Mouse (Mus musculus) kidney, embryonic 16.5 days (tissue): ENCODE results near the gene Bloc1s2. TPM values are rescaled to one million over a fixed set of nuclear protein-coding genes. Genes with fewer than 3 reads are reported as not detected.

Source experiments
- ATAC-seq: fragments of 200-750 bp; cut with Nextera tagmentation; 2 replicates; pipeline ENCODE4 v1.8.0; 2017; ENCODE audit warnings: moderate TSS enrichment; ENCODE audit not compliant: low FRiP score, low TSS enrichment
- H3K27ac ChIP-seq: fragments of 300-500 bp; sonication (generic); 2 replicates; pipeline ENCODE4 v1.5.1; 2014; ENCODE audit warnings: low read length
- H3K27me3 ChIP-seq: fragments of 300-500 bp; sonication (generic); 2 replicates; pipeline ENCODE4 v1.6.1; 2014; ENCODE audit warnings: low read length, control low read depth, mixed read lengths; ENCODE audit not compliant: insufficient read depth
- H3K36me3 ChIP-seq: fragments of 300-500 bp; sonication (generic); 2 replicates; pipeline ENCODE4 v1.6.1; 2014; ENCODE audit warnings: low read length, control low read depth, mixed read lengths; ENCODE audit not compliant: insufficient read depth
- H3K4me1 ChIP-seq: fragments of 300-500 bp; sonication (generic); 2 replicates; pipeline ENCODE4 v1.6.1; 2014; ENCODE audit warnings: low read length, control low read depth, mixed read lengths; ENCODE audit not compliant: insufficient read depth
- H3K4me2 ChIP-seq: fragments of 300-500 bp; sonication (generic); replicated peaks from 2 replicates; pipeline ENCODE4 v1.6.1; 2014; ENCODE audit warnings: low read depth, low read length
- H3K4me3 ChIP-seq: fragments of 300-500 bp; sonication (generic); 2 replicates; pipeline ENCODE4 v1.5.1; 2014; ENCODE audit warnings: mild to moderate bottlenecking, low read length
- H3K9ac ChIP-seq: fragments of 300-500 bp; sonication (generic); replicated peaks from 2 replicates; pipeline ENCODE4 v1.6.1; 2014; ENCODE audit warnings: low read length
- H3K9me3 ChIP-seq: fragments of 300-500 bp; sonication (generic); 2 replicates; pipeline ENCODE4 v1.6.1; 2016; ENCODE audit warnings: low read length, control low read depth
- WGBS: fragments of 180-500 bp; shearing (Covaris S2); extraction: QIAGEN DNeasy Blood & Tissue Kit; methylation state at CpG from one replicate; pipeline ENCODE4 v1.1.7; 2014; 5-methylcytosine and 5-hydroxymethylcytosine counted together
- polyA plus RNA-seq: library from polyadenylated mRNA; unstranded; fragments of >200 nt; fragmentation: Nextera tagmentation; extraction: Ambion mirVana; gene quantifications from 2 replicates; pipeline ENCODE4 v1.2.1, GENCODE M21; 2015

Gene Bloc1s2
- polyA plus RNA-seq, 1 experiment from 2014 or later, result 82.8 TPM

GRCm38 (mm10) chr19:44106831-44107660, 39.2 kb downstream of the Bloc1s2 start, which contains the start of gene Chuk:
Gene Chuk, minus strand, starts transcription at chr19:44107480.
- Histone ChIP-seq H3K9me3 (no peaks in the 10 kb centered on the region), H3K4me2 (peak within 1 kb of the TSS; percentile 86), H3K36me3 (peaks cover 10% of the 10 kb centered on the region), H3K9ac (peak within 1 kb of the TSS; percentile 95), H3K4me1 (peaks cover 23% of the 10 kb centered on the region), H3K4me3 (peak within 1 kb of the TSS; percentile 96), H3K27ac (peak within 1 kb of the TSS; percentile 74), H3K27me3 (no peaks in the 10 kb centered on the region)
- under 1% methylated on average over 66 of the region's 67 CpGs for WGBS
- ATAC-seq, result peak; percentile 97

GRCm38 (mm10) chr19:44104393-44104792, 41.9 kb downstream of the Bloc1s2 start:
- Histone ChIP-seq H3K4me1 (peaks cover 23% of the 10 kb centered on the region), H3K4me3 (no peak overlapping the region), H3K27me3 (no peaks in the 10 kb centered on the region), H3K9me3 (no peaks in the 10 kb centered on the region), H3K36me3 (peaks cover 8% of the 10 kb centered on the region), H3K27ac (no peak overlapping the region), H3K9ac (no peak overlapping the region), H3K4me2 (no peak overlapping the region)
- ATAC-seq, result no peak
- WGBS, result 92% methylated on average over 1 of the region's 1 CpGs

- no peak for ATAC-seq
- Histone ChIP-seq H3K4me1 (peaks cover 21% of the 10 kb centered on the region), H3K4me2 (no peak overlapping the region), H3K27ac (no peak overlapping the region), H3K27me3 (no peaks in the 10 kb centered on the region), H3K4me3 (no peak overlapping the region), H3K9me3 (no peaks in the 10 kb centered on the region), H3K9ac (no peak overlapping the region), H3K36me3 (peaks cover 15% of the 10 kb centered on the region)
- 76% methylated on average over 3 of the region's 3 CpGs for WGBS
Measured at GRCm38 (mm10) chr19:44103001-44103400, 43.2 kb downstream of the Bloc1s2 start.

DNA sequence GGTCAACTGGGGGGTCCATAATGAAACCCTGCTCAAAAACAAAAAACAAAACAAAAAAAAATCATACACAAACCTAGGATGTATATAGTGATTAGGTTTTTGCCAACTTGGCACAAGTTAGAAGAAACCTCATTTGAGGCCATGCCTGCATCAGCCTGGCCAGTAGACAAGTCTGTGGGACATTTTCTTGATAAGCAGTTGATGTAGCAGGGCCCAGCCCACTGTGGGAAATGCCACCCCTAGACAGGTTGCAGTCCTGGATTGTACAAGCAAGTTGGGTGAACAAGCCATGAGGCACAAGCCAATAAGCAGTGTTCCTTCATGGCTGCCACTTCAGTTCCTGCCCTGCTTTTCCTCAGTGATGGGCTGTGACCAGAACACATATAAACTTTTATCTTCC, 45.4 kb downstream of the Bloc1s2 start:
- Histone ChIP-seq H3K27me3 (no peaks in the 10 kb centered on the region), H3K4me2 (no peak overlapping the region), H3K4me1 (peaks cover 10% of the 10 kb centered on the region; the same call in 1 of the 2 replicates), H3K27ac (no peak overlapping the region), H3K4me3 (no peak overlapping the region), H3K36me3 (peaks cover 27% of the 10 kb centered on the region), H3K9ac (no peak overlapping the region), H3K9me3 (peaks cover under 1% of the 10 kb centered on the region)
- no peak for ATAC-seq

Other genes with a start within 250 kb of the Bloc1s2 start
- gene Dnmbp, start 206.3 kb downstream of the Bloc1s2 start, polyA plus RNA-seq, result 25.4 and 28.6 TPM in 2 replicates
- gene Cpn1, start 159.9 kb downstream of the Bloc1s2 start, polyA plus RNA-seq, result 80.6 and 81.5 TPM in 2 replicates
- 0.58 and 0.60 TPM in 2 replicates for gene Cyp2c23, start 117.2 kb downstream of the Bloc1s2 start, polyA plus RNA-seq
- 57.7 and 58.1 TPM in 2 replicates for gene Erlin1, start 76.7 kb downstream of the Bloc1s2 start, polyA plus RNA-seq
- 52.6 and 55.1 TPM in 2 replicates for gene Chuk, start 39.0 kb downstream of the Bloc1s2 start, polyA plus RNA-seq
- 35.9 and 37.5 TPM in 2 replicates for gene Cwf19l1, start 10.6 kb downstream of the Bloc1s2 start, polyA plus RNA-seq
- 0.05 TPM in 1 of 2 replicates, not detected in the other for gene Pkd2l1, start 46.0 kb upstream of the Bloc1s2 start, polyA plus RNA-seq
- 0.60 and 0.94 TPM in 2 replicates for gene Scd3, start 56.8 kb upstream of the Bloc1s2 start, polyA plus RNA-seq
- 178 and 193 TPM in 2 replicates for gene Scd2, start 147.2 kb upstream of the Bloc1s2 start, polyA plus RNA-seq
- gene Scd4, start 186.6 kb upstream of the Bloc1s2 start, polyA plus RNA-seq, result 0.12 and 0.17 TPM in 2 replicates